Mouse (Mus musculus): Measurements from ENCODE around the gene Wdr54.

The Wdr54 gene

GRCm38 (mm10) chr6:83104158-83104557 lies 52.0 kb downstream of the Wdr54 start:
- DNase-seq (ENCODE audit: low spot score): no peak

- no peak for DNase-seq (ENCODE audit: low spot score)
Measured at GRCm38 (mm10) chr6:83103130-83103650, 53.0 kb downstream of the Wdr54 start.

GRCm38 (mm10) chr6:83101688-83102556 lies 54.3 kb downstream of the Wdr54 start:
- peak; percentile 63 for DNase-seq (ENCODE audit: low spot score)

GRCm38 (mm10) chr6:83101316-83101687 lies 54.9 kb downstream of the Wdr54 start, which contains the start of the genes Ccdc142 and Gm42688:
Gene Ccdc142 (plus strand): TSS chr6:83101601.
Gene Gm42688 (plus strand): TSS chr6:83101617.
- DNase-seq (ENCODE audit: low spot score): peak; percentile 81
